Mouse (Mus musculus) c-Kit-negative CD71-positive TER-119-positive erythroid progenitor cells, embryonic 14.5 days (primary cell): Measurements from ENCODE around the gene Dtl.
A peak's percentile ranks its signal among the peaks of the same experiment; 100 is the strongest.

ENCODE experiments used
- DNase-seq: peaks from one replicate; pipeline ENCODE4 v3.0.0-alpha.2; 2013; ENCODE audit warnings: low read depth, low spot score

Dtl gene

DNA sequence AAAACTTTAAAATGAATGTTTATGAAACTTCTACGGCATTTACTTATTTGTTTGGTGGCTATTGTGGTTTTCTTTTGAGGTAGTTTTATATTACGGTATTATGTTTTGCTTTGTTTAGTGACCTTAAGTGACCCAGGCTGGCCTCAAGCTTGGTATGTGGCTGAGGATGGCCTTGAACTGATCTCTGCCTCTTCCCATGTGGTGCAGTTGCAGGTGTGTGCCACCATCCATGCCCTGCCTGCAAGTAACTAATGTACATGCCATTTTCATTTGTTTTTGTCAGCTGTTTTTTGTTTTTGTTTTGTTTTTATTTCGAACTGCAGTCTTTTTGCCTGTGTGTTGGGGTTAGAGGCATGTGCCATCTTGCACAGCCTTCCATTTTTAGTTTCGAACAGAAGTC lies 6.3 kb upstream of the Dtl start:
- DNase-seq = no peak

- DNase-seq = no peak
Measured at GRCm38 (mm10) chr1:191579524-191579923, 4.2 kb upstream of the Dtl start.

DNA sequence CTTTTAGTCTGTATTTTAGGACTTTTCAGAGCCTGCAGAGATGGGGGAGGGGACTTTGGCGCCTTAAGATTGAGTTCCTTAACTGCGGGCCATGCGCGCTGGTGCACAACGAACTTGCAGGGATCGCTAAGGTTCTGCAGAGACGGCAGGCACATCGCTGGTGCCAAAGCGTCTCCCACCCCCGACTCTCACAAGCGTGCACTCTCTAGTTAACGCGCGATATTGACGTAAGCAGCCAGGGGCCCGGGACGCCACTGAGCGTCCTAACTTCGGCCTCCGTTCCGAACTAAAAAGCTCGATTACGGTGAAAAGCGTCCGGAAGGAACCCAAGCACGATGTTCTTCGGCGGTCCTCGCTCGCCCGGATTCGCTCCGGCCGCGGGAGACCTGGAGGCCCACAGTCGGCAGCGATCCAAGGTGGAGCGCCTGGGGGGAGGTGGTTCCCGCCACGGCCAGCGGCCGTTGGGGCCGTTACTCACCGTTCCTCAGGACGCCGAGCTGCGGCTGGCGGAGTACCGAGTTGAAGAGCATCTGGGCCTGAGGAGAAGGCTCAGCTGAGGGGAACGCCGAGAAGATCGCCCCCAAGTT lies 380 bp downstream of the Dtl start:
- no peak for DNase-seq

DNA sequence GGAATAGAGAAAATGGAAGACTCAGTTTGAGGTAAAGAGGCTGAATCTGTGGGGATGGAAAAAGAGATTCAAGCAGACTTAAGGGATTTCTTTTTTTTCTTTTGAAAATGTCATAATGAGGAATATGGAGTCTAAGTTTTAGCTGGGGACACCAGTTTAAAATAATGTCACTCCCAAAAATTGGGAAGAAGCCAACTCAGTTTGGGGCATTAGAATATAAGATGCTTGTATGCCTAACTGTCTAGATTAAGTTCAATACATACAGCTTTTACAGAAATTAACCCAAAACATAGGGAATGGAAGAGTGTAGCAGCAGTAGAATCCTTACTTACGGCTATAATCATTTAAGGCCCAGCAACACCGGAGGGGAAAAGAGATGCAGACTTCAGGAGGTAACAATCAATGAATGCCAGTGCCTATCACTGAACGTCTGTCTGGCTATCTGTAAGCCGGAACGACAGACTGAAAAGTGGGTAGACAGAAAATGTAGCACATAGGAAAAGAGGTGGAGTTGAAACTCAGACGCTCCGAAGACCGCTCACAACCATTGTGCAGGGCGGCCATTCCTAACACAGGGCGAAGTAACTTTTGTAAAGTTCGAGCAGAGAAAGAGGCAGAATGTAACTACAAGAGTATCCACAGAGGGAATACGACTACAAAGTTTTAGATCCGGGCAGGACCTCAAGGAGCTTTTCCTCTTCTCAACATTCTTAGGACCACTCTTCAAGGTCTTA lies 1.3 kb downstream of the Dtl start:
- DNase-seq = peak; percentile 30

DNA sequence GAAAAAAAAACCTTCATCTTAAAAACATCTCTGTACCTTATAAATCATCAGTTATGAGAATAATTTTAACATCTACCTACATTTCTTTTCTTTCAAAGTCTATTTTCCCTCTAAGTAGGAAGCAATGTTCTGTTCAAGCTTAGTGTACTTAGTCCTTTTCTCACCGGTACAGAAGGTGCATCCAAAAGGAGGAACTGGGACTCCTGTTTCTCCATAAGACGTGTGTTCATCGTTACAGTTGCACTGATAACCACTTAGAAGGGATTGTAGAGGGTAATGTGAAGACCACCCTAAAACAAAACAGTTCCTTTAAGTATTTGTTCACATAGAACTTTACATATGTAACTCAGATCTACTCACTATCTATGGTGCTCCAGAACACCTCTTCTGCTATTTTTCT lies 4.9 kb downstream of the Dtl start:
- no peak for DNase-seq

DNA sequence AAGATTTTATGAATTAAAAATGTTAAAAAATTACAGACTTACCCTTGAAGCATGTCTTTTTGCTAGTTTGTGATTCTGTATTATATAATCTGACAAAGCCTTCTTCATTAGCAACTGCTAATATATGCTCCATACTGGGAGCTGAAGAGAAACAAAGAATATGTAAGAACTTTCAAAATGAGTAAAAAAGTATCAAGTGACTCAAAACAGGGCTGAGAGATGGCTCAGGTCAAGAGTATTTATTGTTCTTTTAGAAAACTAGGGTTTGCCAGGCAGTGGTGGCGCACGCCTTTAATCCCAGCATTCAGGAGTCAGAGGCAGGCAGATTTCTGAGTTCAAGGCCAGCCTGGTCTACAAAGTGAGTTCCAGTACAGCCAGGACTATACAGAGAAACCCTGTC lies 5.7 kb downstream of the Dtl start:
- DNase-seq = no peak

GRCm38 (mm10) chr1:191567859-191568258 lies 7.5 kb downstream of the Dtl start:
- no peak for DNase-seq

DNA sequence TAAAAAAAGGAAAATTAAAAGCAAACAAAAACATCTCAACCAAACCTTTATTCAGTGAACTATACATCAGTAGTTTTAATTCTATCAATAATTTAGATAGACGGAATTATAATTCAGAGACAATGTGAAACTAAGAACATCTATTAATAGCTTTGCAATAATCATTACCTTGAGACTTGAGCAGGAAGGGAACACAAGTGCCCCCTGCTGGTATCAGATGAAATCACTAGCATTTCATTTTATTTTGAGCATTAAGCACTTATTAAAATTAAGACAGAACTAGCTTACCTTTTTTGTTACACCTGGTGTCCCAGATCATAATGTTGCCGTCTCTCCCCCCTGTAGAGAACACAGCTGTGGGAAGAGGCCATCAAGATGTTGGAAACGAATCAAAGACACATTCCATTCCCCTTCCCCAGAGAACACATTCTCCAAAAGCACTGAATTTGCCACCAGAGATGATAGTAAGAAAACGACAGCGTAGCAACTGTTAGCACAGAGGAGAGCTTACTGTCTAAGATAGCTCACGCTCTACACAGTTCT lies 12.4 kb downstream of the Dtl start:
- peak; percentile 17 for DNase-seq

DNA sequence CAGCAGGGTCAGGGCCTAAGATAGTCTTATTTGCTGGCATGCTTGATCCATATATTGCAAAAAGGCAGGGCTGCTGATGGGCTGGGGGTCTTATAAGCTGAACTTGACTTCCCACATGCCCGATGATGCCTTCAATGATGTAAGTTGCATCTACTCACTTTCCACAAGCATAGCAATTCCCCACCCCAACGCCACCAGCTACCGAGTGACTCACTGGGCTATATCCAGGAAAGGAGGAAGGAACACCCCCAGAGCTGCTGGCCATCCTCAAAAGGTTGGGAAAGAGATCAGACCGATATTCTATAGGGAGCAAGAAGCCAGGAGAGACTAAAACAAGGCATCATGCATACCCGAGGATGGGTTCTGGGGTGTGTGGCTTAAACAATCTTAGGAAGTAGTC lies 15.6 kb downstream of the Dtl start:
- no peak for DNase-seq

GRCm38 (mm10) chr1:191557109-191557508 lies 18.2 kb downstream of the Dtl start:
- DNase-seq = no peak

DNA sequence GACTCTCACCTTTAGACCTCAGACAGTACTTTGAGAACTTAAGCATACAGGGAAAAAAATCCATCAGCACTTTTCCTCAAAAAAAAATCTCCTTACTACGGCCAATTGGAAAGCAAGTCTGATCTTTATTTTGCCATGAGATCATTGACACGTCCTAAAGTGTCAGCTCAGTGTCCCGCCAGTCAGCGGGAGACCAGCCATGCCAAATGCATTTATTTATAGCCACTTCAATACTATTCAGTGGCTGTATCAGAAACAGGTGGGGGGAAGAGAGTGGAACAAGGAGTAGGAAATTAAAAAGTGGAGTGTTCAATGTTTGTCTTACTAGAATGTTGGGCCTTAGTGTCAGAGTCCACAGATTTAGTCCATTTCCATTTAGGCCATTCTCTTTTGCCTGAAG lies 24.6 kb downstream of the Dtl start:
- DNase-seq = no peak

DNA sequence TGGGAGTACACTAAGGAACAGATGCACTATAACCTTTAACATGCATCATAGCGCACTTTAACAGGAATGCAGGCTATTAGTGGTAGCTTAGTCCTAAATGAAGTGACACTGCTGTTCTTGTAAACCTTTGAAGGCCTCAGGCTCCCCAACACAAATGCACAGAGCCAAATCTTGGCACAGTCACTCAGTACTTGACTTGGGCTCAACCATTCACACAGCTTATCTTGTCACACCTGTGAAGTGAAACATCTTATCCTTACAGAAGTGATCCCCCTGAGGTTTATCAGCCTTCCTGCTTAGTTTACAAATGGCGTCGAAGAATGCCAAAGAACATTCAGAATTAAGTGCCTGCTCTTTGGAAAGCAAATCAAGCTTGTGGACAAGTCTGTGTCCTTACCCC lies 31.6 kb downstream of the Dtl start:
- DNase-seq = no peak

DNA sequence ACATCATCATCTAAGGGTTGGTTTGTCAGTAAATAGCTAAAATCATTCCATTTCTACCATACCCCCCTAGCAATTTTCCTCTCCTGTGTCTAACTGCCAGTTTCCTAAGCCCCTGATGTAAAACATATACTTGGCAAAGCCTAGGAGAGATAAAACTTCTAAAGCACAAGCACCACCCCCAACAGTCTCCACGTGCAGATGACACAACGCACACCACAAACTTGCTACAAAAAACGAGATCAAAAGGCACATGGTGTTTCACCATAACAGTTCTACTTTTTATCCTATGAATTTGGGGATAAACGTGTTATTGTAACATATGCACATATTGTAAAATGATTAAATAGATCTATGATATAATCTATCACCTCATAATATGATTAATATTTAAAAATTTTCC lies 33.7 kb downstream of the Dtl start:
- no peak for DNase-seq

DNA sequence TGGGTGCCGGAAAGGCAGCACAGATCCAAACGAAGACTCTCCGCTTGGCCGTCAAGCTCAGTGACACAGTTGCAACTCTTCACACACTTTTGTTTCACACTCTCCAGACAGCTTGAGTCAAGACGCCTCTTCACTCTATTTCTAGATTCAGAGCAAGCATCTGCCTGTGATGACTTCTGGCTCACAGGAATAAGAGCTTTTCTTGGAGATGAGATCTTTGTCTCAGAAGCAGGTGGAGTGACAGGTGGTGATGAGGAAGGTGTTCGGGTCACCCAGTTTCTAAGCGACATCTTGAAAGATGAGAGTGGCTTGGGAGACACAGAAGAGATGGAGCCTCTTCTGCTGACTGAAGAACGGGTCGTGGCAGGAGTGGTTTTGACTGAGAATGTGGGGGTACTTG lies 34.3 kb downstream of the Dtl start:
- no peak for DNase-seq

DNA sequence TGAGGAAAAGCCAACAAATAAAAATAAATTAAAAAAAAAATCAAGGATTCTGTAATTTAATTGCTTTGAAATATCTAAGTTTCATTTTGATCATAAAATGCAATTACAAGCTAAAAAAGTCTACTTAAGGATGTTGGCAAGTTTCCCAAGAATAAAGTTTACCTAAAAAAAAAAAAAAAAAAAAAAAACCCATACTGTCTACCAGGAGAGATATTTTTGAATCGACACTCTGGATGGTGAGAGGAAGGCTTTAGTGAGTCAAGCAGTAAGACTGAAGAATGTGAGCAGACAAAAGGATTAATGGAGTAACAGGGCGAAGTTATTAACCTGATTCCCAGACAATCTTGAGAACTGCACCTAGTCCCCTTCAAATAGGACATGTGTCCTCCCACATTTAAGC lies 35.0 kb downstream of the Dtl start:
- DNase-seq = no peak

- DNase-seq = no peak
Measured at GRCm38 (mm10) chr1:191534896-191535295, 40.4 kb downstream of the Dtl start.

GRCm38 (mm10) chr1:191531023-191531422 lies 44.3 kb downstream of the Dtl start:
- DNase-seq = no peak

- DNase-seq = no peak
Measured at GRCm38 (mm10) chr1:191529406-191529805, 45.9 kb downstream of the Dtl start.

DNA sequence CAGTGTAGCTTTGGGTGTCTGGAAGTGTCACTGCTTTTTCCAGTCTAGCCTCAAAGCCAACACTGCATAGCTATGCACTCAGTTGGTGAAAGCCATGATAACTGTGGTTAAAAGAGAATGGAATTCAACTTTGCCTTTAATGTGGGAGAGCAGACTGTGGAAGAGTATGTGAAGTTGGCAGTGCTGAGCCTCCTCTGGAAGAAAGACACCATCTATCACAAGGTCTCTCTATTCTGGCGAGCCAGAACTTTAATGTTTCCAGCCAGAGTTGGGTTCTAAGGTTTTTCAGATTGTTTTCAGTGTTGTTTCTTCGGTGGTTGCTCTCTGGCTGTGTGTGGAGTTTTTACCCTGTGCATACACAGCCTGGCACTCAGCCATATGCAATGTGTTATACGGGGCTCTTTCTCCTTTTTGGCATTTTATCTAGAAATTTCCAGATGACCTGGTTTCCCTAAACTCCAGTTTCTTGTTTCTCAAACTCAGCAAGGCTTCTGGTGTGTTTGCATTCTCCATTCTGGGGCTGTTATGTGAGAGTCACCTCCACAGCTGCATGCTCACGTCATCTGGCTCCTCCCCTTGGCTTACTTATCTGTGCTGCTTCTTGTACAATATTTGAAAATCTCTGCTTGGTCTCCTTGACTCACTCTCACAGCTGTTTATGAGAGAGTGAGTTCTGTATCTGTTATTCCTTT lies 47.3 kb downstream of the Dtl start:
- no peak for DNase-seq

DNA sequence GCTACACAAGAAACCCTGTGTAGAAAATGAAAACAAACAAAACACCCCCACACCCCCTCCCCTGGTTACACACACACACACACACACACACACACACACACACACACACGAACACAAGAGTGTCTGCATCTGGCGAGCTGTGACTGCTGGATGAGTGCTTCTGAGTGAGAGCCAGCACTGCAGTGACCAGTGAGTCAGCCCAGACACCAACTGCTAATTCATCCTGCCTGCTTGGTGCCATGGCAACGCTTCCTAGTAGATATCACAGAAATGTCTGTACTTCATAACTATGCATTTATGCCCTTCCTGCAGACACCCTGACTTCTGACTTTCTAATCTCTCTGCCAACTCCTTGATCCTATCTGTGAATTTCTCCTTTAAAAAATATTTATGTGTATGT lies 48.3 kb downstream of the Dtl start:
- DNase-seq = no peak

DNA sequence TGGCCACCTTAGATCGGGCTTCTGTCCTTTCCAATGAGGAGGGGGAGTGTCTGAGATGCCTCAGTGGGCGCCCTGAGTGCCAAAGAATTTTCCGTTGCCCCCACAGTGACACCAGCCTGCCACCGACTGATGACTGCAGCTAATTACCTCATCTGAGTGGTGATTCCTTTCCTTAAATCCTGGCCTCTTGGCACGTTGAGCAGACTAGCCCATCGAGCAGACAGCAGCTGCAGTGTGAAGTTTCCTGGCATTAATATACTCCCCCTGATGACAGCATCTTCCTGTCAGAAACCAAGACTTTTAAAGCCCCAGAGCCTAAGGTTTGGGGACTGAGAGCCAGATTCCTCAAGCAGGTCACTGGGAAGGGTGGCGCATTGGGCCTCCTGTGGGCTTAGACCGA lies 53.9 kb downstream of the Dtl start:
- no peak for DNase-seq

DNA sequence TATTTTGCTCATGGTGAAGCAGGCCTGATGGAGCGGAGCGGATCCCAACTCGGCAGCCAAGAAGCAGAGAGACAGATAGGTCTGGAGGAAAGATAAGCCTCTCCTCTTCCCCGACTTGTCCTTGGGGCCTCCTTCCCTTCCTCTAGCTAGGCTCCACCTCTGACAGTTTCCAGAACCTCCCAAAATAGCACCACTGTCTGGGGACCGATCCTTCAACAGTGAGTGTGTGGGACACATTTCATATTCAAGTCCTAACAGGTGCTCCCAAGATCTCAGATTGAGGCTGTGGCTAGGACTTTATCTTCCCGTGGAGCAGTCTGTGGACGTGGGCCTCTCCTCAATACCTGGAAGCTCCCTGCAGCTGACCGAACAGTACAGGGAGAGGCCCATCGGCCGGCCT lies 54.7 kb downstream of the Dtl start:
- no peak for DNase-seq

- DNase-seq = no peak
Measured at GRCm38 (mm10) chr1:191520194-191520593, 55.1 kb downstream of the Dtl start.
